Mouse (Mus musculus): ENCODE measurements around the gene B230104I21Rik. TPM values are rescaled to one million over a fixed set of nuclear protein-coding genes. Genes with fewer than 3 reads are reported as not detected.

The B230104I21Rik gene
- polyA plus RNA-seq, 1 experiment: not detected

GRCm38 (mm10) chr4:154310576-154311262 lies 25.2 kb upstream of the B230104I21Rik start:
- TF ChIP-seq CTCF (IDR thresholded peaks at IDR 0.05; ENCODE audit: extremely low read depth, insufficient read length, insufficient replicate concordance, low read depth, low read length) (no peak), POLR2A (IDR thresholded peaks at IDR 0.05; ENCODE audit: low read depth, low read length) (no peak)
- H3K27me3 ChIP-seq (ENCODE audit: control insufficient read depth, insufficient read depth, low read length): no peaks in the 10 kb centered on the region
- WGBS: 68% methylated on average over 9 of the region's 9 CpGs
- H3K4me3 ChIP-seq (ENCODE audit: low read depth, low read length): no peak overlapping the region
- no peak overlapping the region for H3K27ac ChIP-seq (ENCODE audit: insufficient read depth, low read depth, low read length)
- H3K36me3 ChIP-seq (ENCODE audit: control insufficient read depth, insufficient read depth, low read length): no peaks in the 10 kb centered on the region
- H3K4me1 ChIP-seq (ENCODE audit: control insufficient read depth, insufficient read depth, insufficient read length, low read length): no peaks in the 10 kb centered on the region

- H3K4me1 ChIP-seq (ENCODE audit: control insufficient read depth, insufficient read depth, insufficient read length, low read length): no peaks in the 10 kb centered on the region
- H3K27ac ChIP-seq (ENCODE audit: insufficient read depth, low read depth, low read length): no peak overlapping the region
- no peaks in the 10 kb centered on the region for H3K36me3 ChIP-seq (ENCODE audit: control insufficient read depth, insufficient read depth, low read length)
- no peak overlapping the region for H3K4me3 ChIP-seq (ENCODE audit: low read depth, low read length)
- H3K27me3 ChIP-seq (ENCODE audit: control insufficient read depth, insufficient read depth, low read length): no peaks in the 10 kb centered on the region
- 88% methylated on average over 2 of the region's 2 CpGs for WGBS
- no peak for TF ChIP-seq CTCF (IDR thresholded peaks at IDR 0.05; ENCODE audit: extremely low read depth, insufficient read length, insufficient replicate concordance, low read depth, low read length)
- TF ChIP-seq POLR2A (IDR thresholded peaks at IDR 0.05; ENCODE audit: low read depth, low read length): no peak
Observed at GRCm38 (mm10) chr4:154312143-154312812, 23.6 kb upstream of the B230104I21Rik start.

GRCm38 (mm10) chr4:154312935-154313621 lies 22.8 kb upstream of the B230104I21Rik start:
- no peak overlapping the region for H3K27ac ChIP-seq (ENCODE audit: insufficient read depth, low read depth, low read length)
- H3K4me1 ChIP-seq (ENCODE audit: control insufficient read depth, insufficient read depth, insufficient read length, low read length): no peaks in the 10 kb centered on the region
- TF ChIP-seq CTCF (IDR thresholded peaks at IDR 0.05; ENCODE audit: extremely low read depth, insufficient read length, insufficient replicate concordance, low read depth, low read length) (no peak), POLR2A (IDR thresholded peaks at IDR 0.05; ENCODE audit: low read depth, low read length) (no peak)
- H3K36me3 ChIP-seq (ENCODE audit: control insufficient read depth, insufficient read depth, low read length): peaks cover under 1% of the 10 kb centered on the region; the same call in 1 of the 2 replicates
- no peaks in the 10 kb centered on the region for H3K27me3 ChIP-seq (ENCODE audit: control insufficient read depth, insufficient read depth, low read length)
- H3K4me3 ChIP-seq (ENCODE audit: low read depth, low read length): no peak overlapping the region
- WGBS: 61% methylated on average over 4 of the region's 4 CpGs

GRCm38 (mm10) chr4:154313622-154313967 lies 22.3 kb upstream of the B230104I21Rik start:
- Histone ChIP-seq H3K27me3 (ENCODE audit: control insufficient read depth, insufficient read depth, low read length) (no peaks in the 10 kb centered on the region), H3K4me3 (ENCODE audit: low read depth, low read length) (no peak overlapping the region), H3K27ac (ENCODE audit: insufficient read depth, low read depth, low read length) (no peak overlapping the region), H3K4me1 (ENCODE audit: control insufficient read depth, insufficient read depth, insufficient read length, low read length) (no peaks in the 10 kb centered on the region), H3K36me3 (ENCODE audit: control insufficient read depth, insufficient read depth, low read length) (peaks cover 2% of the 10 kb centered on the region; the same call in 1 of the 2 replicates)
- TF ChIP-seq CTCF (IDR thresholded peaks at IDR 0.05; ENCODE audit: extremely low read depth, insufficient read length, insufficient replicate concordance, low read depth, low read length) (no peak), POLR2A (IDR thresholded peaks at IDR 0.05; ENCODE audit: low read depth, low read length) (no peak)
- 76% methylated on average over 11 of the region's 11 CpGs for WGBS

GRCm38 (mm10) chr4:154325410-154325809 lies 10.5 kb upstream of the B230104I21Rik start:
- no peak overlapping the region for H3K27ac ChIP-seq (ENCODE audit: insufficient read depth, low read depth, low read length)
- no peaks in the 10 kb centered on the region; the same call in 1 of the 2 replicates for H3K4me1 ChIP-seq (ENCODE audit: control insufficient read depth, insufficient read depth, insufficient read length, low read length)
- H3K36me3 ChIP-seq (ENCODE audit: control insufficient read depth, insufficient read depth, low read length): peaks cover 12% of the 10 kb centered on the region
- no peak for TF ChIP-seq CTCF (IDR thresholded peaks at IDR 0.05; ENCODE audit: extremely low read depth, insufficient read length, insufficient replicate concordance, low read depth, low read length)
- no peak for TF ChIP-seq POLR2A (IDR thresholded peaks at IDR 0.05; ENCODE audit: low read depth, low read length)
- no peaks in the 10 kb centered on the region for H3K27me3 ChIP-seq (ENCODE audit: control insufficient read depth, insufficient read depth, low read length)
- WGBS: 76% methylated on average over 4 of the region's 4 CpGs
- no peak overlapping the region for H3K4me3 ChIP-seq (ENCODE audit: low read depth, low read length)

- Histone ChIP-seq H3K4me3 (ENCODE audit: low read depth, low read length) (no peak overlapping the region), H3K36me3 (ENCODE audit: control insufficient read depth, insufficient read depth, low read length) (peaks cover 4% of the 10 kb centered on the region; the same call in 1 of the 2 replicates), H3K27ac (ENCODE audit: insufficient read depth, low read depth, low read length) (no peak overlapping the region), H3K27me3 (ENCODE audit: control insufficient read depth, insufficient read depth, low read length) (no peaks in the 10 kb centered on the region), H3K4me1 (ENCODE audit: control insufficient read depth, insufficient read depth, insufficient read length, low read length) (no peaks in the 10 kb centered on the region; the same call in 1 of the 2 replicates)
- TF ChIP-seq POLR2A (IDR thresholded peaks at IDR 0.05; ENCODE audit: low read depth, low read length) (no peak), CTCF (IDR thresholded peaks at IDR 0.05; ENCODE audit: extremely low read depth, insufficient read length, insufficient replicate concordance, low read depth, low read length) (no peak)
- 25% methylated on average over 19 of the region's 20 CpGs for WGBS
Observed at GRCm38 (mm10) chr4:154328431-154328830, 7.5 kb upstream of the B230104I21Rik start.

GRCm38 (mm10) chr4:154328836-154329235 lies 7.1 kb upstream of the B230104I21Rik start:
- Histone ChIP-seq H3K4me3 (ENCODE audit: low read depth, low read length) (no peak overlapping the region), H3K4me1 (ENCODE audit: control insufficient read depth, insufficient read depth, insufficient read length, low read length) (no peaks in the 10 kb centered on the region; the same call in 1 of the 2 replicates), H3K36me3 (ENCODE audit: control insufficient read depth, insufficient read depth, low read length) (peaks cover 6% of the 10 kb centered on the region; the same call in 1 of the 2 replicates), H3K27ac (ENCODE audit: insufficient read depth, low read depth, low read length) (no peak overlapping the region), H3K27me3 (ENCODE audit: control insufficient read depth, insufficient read depth, low read length) (no peaks in the 10 kb centered on the region)
- 21% methylated on average over 6 of the region's 6 CpGs for WGBS
- peak; percentile 67; the same call in 1 of the 2 replicates for TF ChIP-seq CTCF (IDR thresholded peaks at IDR 0.05; ENCODE audit: extremely low read depth, insufficient read length, insufficient replicate concordance, low read depth, low read length)
- TF ChIP-seq POLR2A (IDR thresholded peaks at IDR 0.05; ENCODE audit: low read depth, low read length): no peak
